Mouse (Mus musculus): Measurements from ENCODE around the gene Pate1. TPM values are rescaled to one million over a fixed set of nuclear protein-coding genes. Genes with fewer than 3 reads are reported as not detected.

Pate1 gene
- polyA plus RNA-seq (2016; fragmentation: Nextera tagmentation; extraction: Ambion mirVana), result not detected in 2 replicates

DNA sequence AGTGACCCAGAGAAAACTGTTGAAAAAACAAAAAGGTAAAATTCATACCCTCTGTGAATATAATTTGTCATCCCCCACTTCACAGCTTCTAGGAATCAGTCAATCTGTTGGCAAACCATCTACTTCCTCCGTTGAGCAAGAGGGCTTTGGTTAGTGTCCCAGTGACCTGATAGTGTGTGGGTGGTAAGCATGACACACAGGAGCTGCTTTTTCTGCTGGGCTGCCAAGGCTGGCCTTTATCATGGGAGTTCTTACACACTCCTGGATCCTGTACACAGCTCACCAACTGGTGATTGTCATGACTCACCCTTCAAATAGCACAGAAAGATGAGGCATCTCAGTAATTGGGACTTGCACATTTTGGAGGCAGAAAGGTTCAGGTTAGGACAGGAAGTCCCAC, at the start of gene Pate1:
TSS of gene Pate1 (minus strand) at position 378 of the 400 bp plus-strand sequence.
- Histone ChIP-seq H3K4me3 (replicated peaks) (no peak within 1 kb of the TSS), H3K4me2 (no peak within 1 kb of the TSS), H3K27ac (no peak within 1 kb of the TSS), H3K9ac (replicated peaks) (no peak within 1 kb of the TSS), H3K27me3 (no peaks in the 10 kb centered on the region), H3K4me1 (replicated peaks) (no peaks in the 10 kb centered on the region), H3K36me3 (no peaks in the 10 kb centered on the region), H3K9me3 (no peaks in the 10 kb centered on the region)
- WGBS, result 32% methylated on average over 1 of the region's 1 CpGs
- ATAC-seq (ENCODE audit: insufficient number of reproducible peaks, insufficient read depth, low FRiP score, low TSS enrichment, low read depth), result no peak

- H3K36me3 ChIP-seq, result no peaks in the 10 kb centered on the region
- H3K9ac ChIP-seq (replicated peaks), result no peak overlapping the region
- no peak overlapping the region for H3K27ac ChIP-seq
- ATAC-seq (ENCODE audit: insufficient number of reproducible peaks, insufficient read depth, low FRiP score, low TSS enrichment, low read depth), result no peak
- no peaks in the 10 kb centered on the region for H3K4me1 ChIP-seq (replicated peaks)
- no peak overlapping the region for H3K4me2 ChIP-seq
- no peaks in the 10 kb centered on the region for H3K9me3 ChIP-seq
- no peak overlapping the region for H3K4me3 ChIP-seq (replicated peaks)
- no peaks in the 10 kb centered on the region for H3K27me3 ChIP-seq
Observed at GRCm38 (mm10) chr9:35707265-35707664, 20.1 kb upstream of the Pate1 start.

- no peaks in the 10 kb centered on the region for H3K27me3 ChIP-seq
- no peak for ATAC-seq (ENCODE audit: insufficient number of reproducible peaks, insufficient read depth, low FRiP score, low TSS enrichment, low read depth)
- H3K9ac ChIP-seq (replicated peaks), result no peak overlapping the region
- H3K4me1 ChIP-seq (replicated peaks), result no peaks in the 10 kb centered on the region
- no peaks in the 10 kb centered on the region for H3K9me3 ChIP-seq
- H3K4me2 ChIP-seq, result no peak overlapping the region
- no peak overlapping the region for H3K27ac ChIP-seq
- no peaks in the 10 kb centered on the region for H3K36me3 ChIP-seq
- no peak overlapping the region for H3K4me3 ChIP-seq (replicated peaks)
Observed at GRCm38 (mm10) chr9:35691924-35692323, 4.7 kb upstream of the Pate1 start.

DNA sequence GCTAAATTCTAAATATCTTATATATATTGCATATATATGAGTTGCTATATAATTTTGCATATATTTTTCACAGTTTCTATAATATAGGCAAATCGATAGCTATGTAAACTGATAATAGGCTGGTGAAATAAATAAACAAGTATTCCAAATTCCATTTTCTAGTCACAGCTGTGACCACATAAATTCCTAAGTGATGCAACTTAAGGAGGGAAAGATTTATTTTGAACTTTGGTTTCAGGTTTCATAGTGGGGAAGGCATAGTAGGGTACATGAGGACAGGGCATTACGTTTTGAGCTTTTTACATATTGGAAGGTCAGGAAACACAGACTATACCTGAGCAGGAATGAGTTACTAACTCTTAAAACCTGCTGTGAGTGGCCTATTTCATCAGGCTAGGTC, 13.6 kb downstream of the Pate1 start:
- WGBS, result 78% methylated on average over 2 of the region's 2 CpGs
- Histone ChIP-seq H3K9me3 (0 out of 2 replicates have a peak, but pooled peaks cover 3% of the 10 kb centered on the region), H3K4me2 (no peak overlapping the region), H3K36me3 (no peaks in the 10 kb centered on the region), H3K4me1 (replicated peaks) (no peaks in the 10 kb centered on the region), H3K27ac (no peak overlapping the region), H3K27me3 (no peaks in the 10 kb centered on the region), H3K9ac (replicated peaks) (no peak overlapping the region), H3K4me3 (replicated peaks) (no peak overlapping the region)
- no peak for ATAC-seq (ENCODE audit: insufficient number of reproducible peaks, insufficient read depth, low FRiP score, low TSS enrichment, low read depth)

GRCm38 (mm10) chr9:35648102-35648501, 39.1 kb downstream of the Pate1 start, which contains the start of gene Pate3:
Pate3 (minus strand) TSS chr9:35648202.
- no peak within 1 kb of the TSS for H3K9ac ChIP-seq (replicated peaks)
- H3K36me3 ChIP-seq, result no peaks in the 10 kb centered on the region
- no peak within 1 kb of the TSS for H3K4me3 ChIP-seq (replicated peaks)
- peaks cover 8% of the 10 kb centered on the region; the same call in 1 of the 2 replicates for H3K9me3 ChIP-seq
- 73% methylated on average over 1 of the region's 1 CpGs for WGBS
- H3K27ac ChIP-seq, result no peak within 1 kb of the TSS
- no peak within 1 kb of the TSS for H3K4me2 ChIP-seq
- ATAC-seq (ENCODE audit: insufficient number of reproducible peaks, insufficient read depth, low FRiP score, low TSS enrichment, low read depth), result no peak
- no peaks in the 10 kb centered on the region for H3K4me1 ChIP-seq (replicated peaks)
- H3K27me3 ChIP-seq, result no peaks in the 10 kb centered on the region

Other genes with a start within 250 kb of the Pate1 start
- gene Gm1113, start 169.1 kb downstream of the Pate1 start, polyA plus RNA-seq (2016; fragmentation: Nextera tagmentation; extraction: Ambion mirVana), result not detected in 2 replicates
- gene Ddx25, start 128.9 kb downstream of the Pate1 start, polyA plus RNA-seq (2016; fragmentation: Nextera tagmentation; extraction: Ambion mirVana), result 4.4 and 5.1 TPM in 2 replicates
- 19.3 and 19.4 TPM in 2 replicates for gene Pus3, start 128.8 kb downstream of the Pate1 start, polyA plus RNA-seq (2016; fragmentation: Nextera tagmentation; extraction: Ambion mirVana)
- gene Pate2, start 117.1 kb downstream of the Pate1 start, polyA plus RNA-seq (2016; fragmentation: Nextera tagmentation; extraction: Ambion mirVana), result 1.3 and 1.5 TPM in 2 replicates
- 23.2 TPM in 2 replicates for gene Hyls1, start 117.0 kb downstream of the Pate1 start, polyA plus RNA-seq (2016; fragmentation: Nextera tagmentation; extraction: Ambion mirVana)
- gene Pate4, start 75.4 kb downstream of the Pate1 start, polyA plus RNA-seq (2016; fragmentation: Nextera tagmentation; extraction: Ambion mirVana), result not detected in 2 replicates
- not detected in 2 replicates for gene Pate3, start 39.2 kb downstream of the Pate1 start, polyA plus RNA-seq (2016; fragmentation: Nextera tagmentation; extraction: Ambion mirVana)
- gene Gm17677, start 53.7 kb upstream of the Pate1 start, polyA plus RNA-seq (2016; fragmentation: Nextera tagmentation; extraction: Ambion mirVana), result not detected in 2 replicates
- gene Gm17727, start 90.7 kb upstream of the Pate1 start, polyA plus RNA-seq (2016; fragmentation: Nextera tagmentation; extraction: Ambion mirVana), result not detected in 2 replicates
- gene Gm27235, start 102.7 kb upstream of the Pate1 start, polyA plus RNA-seq (2016; fragmentation: Nextera tagmentation; extraction: Ambion mirVana), result not detected in 2 replicates
- not detected in 2 replicates for gene D730048I06Rik, start 102.7 kb upstream of the Pate1 start, polyA plus RNA-seq (2016; fragmentation: Nextera tagmentation; extraction: Ambion mirVana)
- not detected in 2 replicates for gene 9230110F15Rik, start 156.8 kb upstream of the Pate1 start, polyA plus RNA-seq (2016; fragmentation: Nextera tagmentation; extraction: Ambion mirVana)
- not detected in 2 replicates for gene 9230113P08Rik, start 221.0 kb upstream of the Pate1 start, polyA plus RNA-seq (2016; fragmentation: Nextera tagmentation; extraction: Ambion mirVana)

Data from limb, embryonic 12.5 days (tissue).